Mouse (Mus musculus) limb, embryonic 11.5 days (tissue): Measurements from ENCODE around the gene Tnnc1. TPM values are rescaled to one million over a fixed set of nuclear protein-coding genes. Genes with fewer than 3 reads are reported as not detected.

Experiments
- ATAC-seq: fragments of 200-750 bp; cut with Nextera tagmentation; 2 replicates; pipeline ENCODE4 v1.8.0; 2017; ENCODE audit warnings: low read depth; ENCODE audit not compliant: insufficient number of reproducible peaks, low FRiP score, low TSS enrichment
- DNase-seq: peaks from one replicate; pipeline ENCODE4 v3.0.0-alpha.2; 2015; ENCODE audit warnings: low spot score
- H3K27ac ChIP-seq: fragments of 300-500 bp; sonication (generic); replicated peaks from 2 replicates; pipeline ENCODE4 v1.5.1; 2014; ENCODE audit warnings: low read depth, mild to moderate bottlenecking, low read length
- H3K27me3 ChIP-seq: fragments of 300-500 bp; sonication (generic); 2 replicates; pipeline ENCODE4 v1.6.1; 2014; ENCODE audit warnings: mild to moderate bottlenecking, low read length, mixed read lengths; ENCODE audit not compliant: control insufficient read depth, insufficient read depth
- H3K36me3 ChIP-seq: fragments of 300-500 bp; sonication (generic); 2 replicates; pipeline ENCODE4 v1.6.1; 2014; ENCODE audit warnings: mild to moderate bottlenecking, low read length, moderate library complexity, mixed read lengths; ENCODE audit not compliant: control insufficient read depth, insufficient read depth
- H3K4me1 ChIP-seq: fragments of 300-500 bp; sonication (generic); 2 replicates; pipeline ENCODE4 v1.6.1; 2014; ENCODE audit warnings: low read length, mixed read lengths; ENCODE audit not compliant: control insufficient read depth, insufficient read depth
- H3K4me2 ChIP-seq: fragments of 300-500 bp; sonication (generic); 2 replicates; pipeline ENCODE4 v1.6.1; 2014; ENCODE audit warnings: low read depth, mild to moderate bottlenecking, moderate library complexity; ENCODE audit not compliant: severe bottlenecking
- H3K4me3 ChIP-seq: fragments of 300-500 bp; sonication (generic); 2 replicates; pipeline ENCODE4 v1.5.1; 2014; ENCODE audit warnings: low read depth, low read length
- H3K9ac ChIP-seq: fragments of 300-500 bp; sonication (generic); 2 replicates; pipeline ENCODE4 v1.6.1; 2014; ENCODE audit warnings: mild to moderate bottlenecking, low read length
- H3K9me3 ChIP-seq: fragments of 300-500 bp; sonication (generic); 2 replicates; pipeline ENCODE4 v1.6.1; 2016; ENCODE audit warnings: low read length; ENCODE audit not compliant: control insufficient read depth
- WGBS: fragments of 180-500 bp; shearing (Covaris S2); extraction: QIAGEN DNeasy Blood & Tissue Kit; methylation state at CpG from one replicate; pipeline ENCODE4 v1.1.7; 2014; 5-methylcytosine and 5-hydroxymethylcytosine counted together
- polyA plus RNA-seq: library from polyadenylated mRNA; unstranded; fragments of >200 nt; fragmentation: Nextera tagmentation; extraction: Ambion mirVana; gene quantifications from 2 replicates; pipeline ENCODE4 v1.2.1, GENCODE M21; 2014

The Tnnc1 gene
- polyA plus RNA-seq, 1 experiment from 2014 or later = 18.7 TPM

- H3K4me1 ChIP-seq = peaks cover 2% of the 10 kb centered on the region; the same call in 1 of the 2 replicates
- no peak for DNase-seq
- no peak overlapping the region for H3K4me2 ChIP-seq
- H3K27me3 ChIP-seq = no peaks in the 10 kb centered on the region
- H3K9me3 ChIP-seq = no peaks in the 10 kb centered on the region
- no peak overlapping the region for H3K27ac ChIP-seq
- no peak for ATAC-seq
- H3K4me3 ChIP-seq = no peak overlapping the region
- no peaks in the 10 kb centered on the region for H3K36me3 ChIP-seq
- WGBS = 83% methylated on average over 3 of the region's 3 CpGs
- H3K9ac ChIP-seq = no peak overlapping the region
Observed at GRCm38 (mm10) chr14:31212499-31212898, 4.4 kb downstream of the Tnnc1 start.

GRCm38 (mm10) chr14:31213868-31214267 is 5.8 kb downstream of the Tnnc1 start:
- no peaks in the 10 kb centered on the region for H3K36me3 ChIP-seq
- WGBS = 75% methylated on average over 8 of the region's 8 CpGs
- H3K9ac ChIP-seq = no peak overlapping the region
- H3K4me2 ChIP-seq = no peak overlapping the region
- no peaks in the 10 kb centered on the region for H3K27me3 ChIP-seq
- no peak overlapping the region for H3K27ac ChIP-seq
- peaks cover 7% of the 10 kb centered on the region; the same call in 1 of the 2 replicates for H3K4me1 ChIP-seq
- no peak overlapping the region for H3K4me3 ChIP-seq
- no peak for ATAC-seq
- no peaks in the 10 kb centered on the region for H3K9me3 ChIP-seq
- no peak for DNase-seq

GRCm38 (mm10) chr14:31214684-31215083 is 6.6 kb downstream of the Tnnc1 start:
- Histone ChIP-seq H3K36me3 (no peaks in the 10 kb centered on the region), H3K27me3 (no peaks in the 10 kb centered on the region), H3K4me3 (no peak overlapping the region), H3K4me2 (no peak overlapping the region), H3K9ac (no peak overlapping the region), H3K9me3 (no peaks in the 10 kb centered on the region), H3K27ac (no peak overlapping the region), H3K4me1 (peaks cover 7% of the 10 kb centered on the region; the same call in 1 of the 2 replicates)
- 76% methylated on average over 3 of the region's 3 CpGs for WGBS
- ATAC-seq = no peak
- no peak for DNase-seq

GRCm38 (mm10) chr14:31215157-31216002 is 7.3 kb downstream of the Tnnc1 start:
- no peak overlapping the region for H3K4me2 ChIP-seq
- peak; percentile 78 for DNase-seq

GRCm38 (mm10) chr14:31216846-31217245 is 8.7 kb downstream of the Tnnc1 start, which contains the start of gene Nisch:
Gene Nisch (minus strand): TSS chr14:31216946.
- H3K4me1 ChIP-seq = peaks cover 7% of the 10 kb centered on the region; the same call in 1 of the 2 replicates
- 78% methylated on average over 2 of the region's 2 CpGs for WGBS
- no peak within 1 kb of the TSS for H3K4me3 ChIP-seq
- peak within 1 kb of the TSS; percentile 49; the same call in 1 of the 2 replicates for H3K9ac ChIP-seq
- H3K9me3 ChIP-seq = no peaks in the 10 kb centered on the region
- H3K27me3 ChIP-seq = no peaks in the 10 kb centered on the region
- no peak within 1 kb of the TSS for H3K27ac ChIP-seq
- H3K36me3 ChIP-seq = no peaks in the 10 kb centered on the region
- H3K4me2 ChIP-seq = peak within 1 kb of the TSS; percentile 29; the same call in 1 of the 2 replicates
- no peak for ATAC-seq
- no peak for DNase-seq

More at GRCm38 (mm10) chr14:31215157-31216002, 7.3 kb downstream of the Tnnc1 start:
- 32% methylated on average over 15 of the region's 15 CpGs for WGBS
- 0 out of 2 replicates have a peak, but pooled peaks have one; percentile 37 for ATAC-seq
- Histone ChIP-seq H3K27me3 (no peaks in the 10 kb centered on the region), H3K4me3 (no peak overlapping the region), H3K36me3 (no peaks in the 10 kb centered on the region), H3K9ac (0 out of 2 replicates have a peak overlapping the region, but pooled peaks have one; percentile 17), H3K4me1 (peaks cover 7% of the 10 kb centered on the region; the same call in 1 of the 2 replicates), H3K9me3 (no peaks in the 10 kb centered on the region), H3K27ac (no peak overlapping the region)

GRCm38 (mm10) chr14:31217666-31218065 is 9.6 kb downstream of the Tnnc1 start, which contains the start of gene Sema3g:
Gene Sema3g (plus strand): TSS chr14:31217860.
- ATAC-seq (peak; percentile 65; the same call in 1 of the 2 replicates), DNase-seq (peak; percentile 77)
- Histone ChIP-seq H3K27me3 (no peaks in the 10 kb centered on the region), H3K27ac (no peak within 1 kb of the TSS), H3K36me3 (no peaks in the 10 kb centered on the region), H3K4me2 (peak within 1 kb of the TSS; percentile 29; the same call in 1 of the 2 replicates), H3K9me3 (no peaks in the 10 kb centered on the region), H3K4me1 (peaks cover 7% of the 10 kb centered on the region; the same call in 1 of the 2 replicates), H3K4me3 (no peak within 1 kb of the TSS), H3K9ac (peak within 1 kb of the TSS; percentile 49; the same call in 1 of the 2 replicates)
- 7% methylated on average over 11 of the region's 11 CpGs for WGBS

GRCm38 (mm10) chr14:31226978-31227377 is 18.9 kb downstream of the Tnnc1 start:
- no peak for ATAC-seq
- H3K36me3 ChIP-seq = no peaks in the 10 kb centered on the region
- DNase-seq = no peak
- H3K4me1 ChIP-seq = no peaks in the 10 kb centered on the region
- H3K4me2 ChIP-seq = no peak overlapping the region
- H3K9ac ChIP-seq = no peak overlapping the region
- no peak overlapping the region for H3K27ac ChIP-seq
- H3K9me3 ChIP-seq = no peaks in the 10 kb centered on the region
- H3K27me3 ChIP-seq = no peaks in the 10 kb centered on the region
- no peak overlapping the region for H3K4me3 ChIP-seq
- WGBS = 86% methylated on average over 4 of the region's 4 CpGs

GRCm38 (mm10) chr14:31228234-31228633 is 20.1 kb downstream of the Tnnc1 start:
- no peaks in the 10 kb centered on the region for H3K4me1 ChIP-seq
- DNase-seq = no peak
- no peak overlapping the region for H3K27ac ChIP-seq
- no peaks in the 10 kb centered on the region for H3K27me3 ChIP-seq
- 64% methylated on average over 6 of the region's 6 CpGs for WGBS
- H3K4me3 ChIP-seq = no peak overlapping the region
- H3K4me2 ChIP-seq = no peak overlapping the region
- H3K9me3 ChIP-seq = no peaks in the 10 kb centered on the region
- no peaks in the 10 kb centered on the region for H3K36me3 ChIP-seq
- no peak overlapping the region for H3K9ac ChIP-seq
- no peak for ATAC-seq
